Mouse (Mus musculus): ENCODE results near the gene Hbb-bh2.

- TF ChIP-seq CTCF (IDR thresholded peaks at IDR 0.05; ENCODE audit: extremely low read depth, insufficient read depth, low read length), result no peak
- no peak for TF ChIP-seq POLR2A (IDR thresholded peaks at IDR 0.05; ENCODE audit: extremely low read depth, insufficient read depth, low read length)
Measured at GRCm38 (mm10) chr7:103844525-103845325, 4.4 kb upstream of the Hbb-bh2 start.
